Mouse (Mus musculus): ENCODE measurements around the gene Pola1.

Gene Pola1

DNA sequence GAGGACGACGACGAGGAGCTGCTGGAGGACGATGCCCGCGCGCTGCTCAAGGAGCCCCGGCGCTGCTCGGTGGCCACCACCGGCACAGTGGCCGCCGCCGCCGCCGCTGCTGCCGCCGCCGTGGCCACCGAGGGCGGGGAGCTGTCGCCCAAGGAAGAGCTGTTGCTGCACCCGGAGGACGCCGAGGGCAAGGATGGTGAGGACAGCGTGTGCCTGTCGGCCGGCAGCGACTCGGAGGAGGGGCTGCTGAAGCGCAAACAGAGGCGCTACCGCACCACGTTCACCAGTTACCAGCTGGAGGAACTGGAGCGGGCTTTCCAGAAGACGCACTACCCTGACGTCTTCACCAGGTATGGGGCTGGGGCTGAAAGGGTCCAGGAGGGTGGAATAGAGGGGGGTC, 342.9 kb downstream of the Pola1 start:
- DNase-seq (ENCODE audit: low read depth, low spot score), result no peak

DNA sequence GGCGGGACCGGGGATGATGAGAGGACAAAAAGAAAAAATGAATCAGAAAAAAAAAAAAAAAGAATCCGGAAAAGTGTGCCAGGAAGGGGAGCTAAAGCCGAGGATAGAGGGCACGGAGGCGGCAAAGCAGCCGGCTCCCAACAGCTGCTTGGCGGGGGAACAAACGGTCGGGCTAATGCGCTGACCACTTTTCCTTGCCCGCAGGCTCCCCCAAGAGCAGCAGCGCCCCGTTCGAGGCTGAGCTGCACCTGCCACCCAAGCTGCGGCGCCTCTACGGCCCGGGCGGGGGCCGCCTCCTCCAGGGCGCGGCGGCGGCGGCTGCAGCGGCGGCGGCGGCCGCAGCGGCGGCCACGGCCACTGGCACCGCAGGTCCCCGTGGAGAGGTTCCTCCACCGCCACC, 343.6 kb downstream of the Pola1 start:
- no peak for DNase-seq (ENCODE audit: low read depth, low spot score)

DNA sequence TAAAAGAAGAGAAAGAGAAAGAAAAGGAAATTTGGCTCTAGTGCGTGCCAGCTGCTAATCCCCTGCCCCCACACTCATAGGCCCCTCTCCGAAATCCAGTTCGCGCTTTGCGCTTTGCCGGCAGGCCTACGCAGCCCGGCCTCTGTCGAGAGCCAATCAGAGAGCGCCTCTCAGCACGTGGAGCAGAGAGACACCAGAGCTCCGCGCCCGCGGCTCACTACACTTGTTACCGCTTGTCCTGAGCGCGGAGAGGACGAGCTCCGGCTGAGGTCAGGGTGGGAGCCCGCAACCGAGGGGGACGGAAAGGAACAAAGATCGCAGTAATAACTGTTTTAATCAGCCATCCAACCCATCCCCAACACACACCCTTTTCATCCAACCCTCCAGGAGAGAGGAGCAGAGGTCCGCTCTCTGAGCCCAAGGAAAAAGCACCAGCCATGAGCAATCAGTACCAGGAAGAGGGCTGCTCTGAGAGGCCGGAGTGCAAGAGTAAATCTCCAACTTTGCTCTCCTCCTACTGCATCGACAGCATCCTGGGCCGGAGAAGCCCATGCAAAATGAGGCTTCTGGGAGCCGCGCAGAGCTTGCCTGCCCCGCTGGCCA, 345.6 kb downstream of the Pola1 start, which contains the start of gene Arx:
Gene Arx (plus strand): TSS at position 155 of the 603 bp plus-strand sequence.
- peak; percentile 77 for DNase-seq (ENCODE audit: low read depth, low spot score)

DNA sequence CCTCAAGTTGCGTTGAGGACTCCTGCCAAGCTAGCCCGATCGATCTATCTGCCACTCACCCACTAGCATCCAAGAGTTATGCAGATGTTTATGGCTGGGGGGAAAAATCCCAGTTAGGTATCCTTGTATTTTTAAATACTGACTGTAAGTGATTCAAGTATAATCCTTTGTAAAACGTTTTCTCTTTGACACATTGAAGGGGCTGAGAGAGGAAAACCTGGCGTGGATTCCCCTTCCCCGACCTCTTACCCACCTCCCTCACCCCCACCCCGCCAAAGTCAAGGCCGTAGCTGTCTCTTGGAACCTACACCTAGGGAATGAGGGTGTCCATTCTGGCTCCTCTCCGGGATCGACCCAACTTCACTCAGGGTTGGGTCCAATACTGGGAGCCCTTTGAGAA, 346.9 kb downstream of the Pola1 start:
- no peak for DNase-seq (ENCODE audit: low read depth, low spot score)

DNA sequence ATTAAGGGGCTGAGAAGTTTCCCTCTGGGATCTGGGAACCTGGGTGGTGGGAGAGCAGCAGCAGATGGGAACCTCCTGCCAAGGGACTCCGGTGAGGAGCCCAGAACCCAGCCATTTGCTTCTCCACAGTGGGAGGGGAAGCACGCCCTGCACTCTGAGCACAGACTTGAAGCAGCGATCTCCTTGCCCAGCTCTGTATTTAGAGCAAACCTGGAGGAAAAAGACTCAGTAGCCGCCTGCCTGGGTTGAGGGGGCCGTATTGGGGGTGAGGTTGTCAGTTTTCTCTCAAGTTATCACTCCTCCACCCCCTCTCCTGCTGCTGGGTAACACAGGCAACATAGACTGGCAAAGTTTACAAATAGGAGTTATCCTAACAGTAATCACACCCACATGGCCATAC, 350.2 kb downstream of the Pola1 start:
- DNase-seq (ENCODE audit: low read depth, low spot score), result no peak

DNA sequence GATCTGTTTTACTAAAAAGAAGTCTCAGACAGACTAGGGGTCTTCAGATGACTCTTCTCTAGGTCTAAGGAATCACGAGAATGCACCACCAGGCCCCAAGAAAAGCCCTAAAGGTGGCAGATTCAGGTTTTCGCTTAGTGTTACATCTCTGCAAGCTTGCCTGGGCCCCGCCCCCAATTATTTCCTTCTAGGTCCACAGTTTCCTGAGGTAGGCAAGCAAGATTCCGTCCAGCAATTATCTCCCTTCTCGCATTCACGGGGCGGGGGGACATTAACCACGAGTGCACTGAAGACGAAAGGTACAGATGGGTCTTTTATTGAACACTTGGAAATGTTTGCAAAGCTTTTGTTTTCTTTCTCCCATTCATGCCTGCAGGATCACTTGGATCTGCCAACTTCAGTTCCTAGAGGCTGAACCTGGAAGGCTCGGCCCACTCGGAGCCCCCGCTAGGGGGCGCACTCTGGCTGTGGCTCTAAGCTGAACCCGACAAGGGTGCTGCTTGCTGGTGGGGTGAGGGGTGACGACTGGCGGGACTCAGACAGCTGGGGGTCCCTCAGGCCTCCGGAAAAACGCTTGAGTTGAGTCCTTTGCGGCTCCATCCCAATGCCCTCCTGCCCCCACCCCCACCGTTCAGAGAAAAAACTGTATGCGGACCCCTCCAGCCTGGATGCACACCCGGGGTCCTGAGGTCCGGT, 350.8 kb downstream of the Pola1 start:
- peak; percentile 59 for DNase-seq (ENCODE audit: low read depth, low spot score)

DNA sequence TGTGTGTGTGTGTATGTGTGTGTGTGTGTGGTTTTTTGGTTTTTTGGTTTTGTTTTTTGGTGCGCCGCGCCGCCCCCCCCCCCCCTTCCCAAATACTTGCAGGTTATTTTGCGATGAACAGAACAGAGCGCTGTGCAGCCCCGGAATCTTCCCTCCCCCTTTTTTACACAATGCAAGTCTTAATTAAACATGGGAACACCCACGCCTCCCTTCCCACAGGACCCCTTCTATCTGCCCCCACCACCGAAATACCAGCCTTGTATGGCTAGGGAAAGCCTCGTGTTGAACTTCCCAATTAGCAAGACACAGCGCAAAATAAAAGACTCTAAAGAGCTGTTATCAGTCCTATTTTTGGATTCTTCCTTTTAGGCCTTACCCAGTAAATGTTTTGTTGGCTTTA, 352.0 kb downstream of the Pola1 start:
- no peak for DNase-seq (ENCODE audit: low read depth, low spot score)

DNA sequence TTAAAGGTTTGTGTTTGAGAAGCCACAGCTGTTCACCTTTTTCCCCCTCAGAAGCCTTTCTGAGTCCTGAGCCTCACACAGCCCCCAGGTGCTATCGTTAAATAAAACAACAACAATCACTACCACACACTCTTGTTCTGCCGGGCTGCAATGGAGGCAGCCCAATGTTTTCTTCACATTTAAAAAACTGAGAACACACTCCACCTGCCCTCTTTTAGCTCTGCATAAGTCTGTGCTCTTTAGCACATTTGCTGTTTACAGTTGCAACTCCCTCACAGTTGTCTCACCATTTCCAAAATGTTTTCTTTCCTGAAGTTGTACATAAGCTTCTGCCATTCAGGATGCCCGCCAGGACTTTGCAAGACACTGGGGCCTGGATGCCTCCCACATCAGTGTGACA, 356.3 kb downstream of the Pola1 start:
- DNase-seq (ENCODE audit: low read depth, low spot score), result no peak

Measured in forelimb bud, embryonic 11.5 days (tissue).